Mouse (Mus musculus): ENCODE measurements around the gene Arfip1. TPM values are rescaled to one million over a fixed set of nuclear protein-coding genes. Genes with fewer than 3 reads are reported as not detected.
"Not testable (repeated sequence)": the region's sequence is repeated elsewhere in the genome, so short reads cannot be mapped to it uniquely, and the experiment has no call there.

Arfip1 gene
- total RNA-seq, 2 experiments from 2014 or later = 18.8 to 21.2 TPM

DNA sequence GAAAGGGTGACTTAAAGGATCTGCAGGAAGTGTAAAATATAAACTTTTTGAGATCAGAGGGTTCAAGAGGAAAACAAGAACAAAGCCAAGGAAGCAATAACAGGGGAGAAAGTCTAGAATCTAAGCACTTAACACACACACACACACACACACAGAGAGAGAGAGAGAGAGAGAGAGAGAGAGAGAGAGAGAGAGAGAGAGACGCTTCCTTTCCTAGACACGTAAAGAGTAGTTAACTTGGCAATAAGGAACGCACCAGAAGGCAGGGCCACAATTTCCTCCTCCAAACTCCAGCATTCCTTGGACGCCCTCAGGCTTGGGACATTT lies 766 bp downstream of the Arfip1 start:
- DNase-seq (ENCODE audit: extremely low spot score in 1 of 2, low spot score in 1 of 2) = no peak

DNA sequence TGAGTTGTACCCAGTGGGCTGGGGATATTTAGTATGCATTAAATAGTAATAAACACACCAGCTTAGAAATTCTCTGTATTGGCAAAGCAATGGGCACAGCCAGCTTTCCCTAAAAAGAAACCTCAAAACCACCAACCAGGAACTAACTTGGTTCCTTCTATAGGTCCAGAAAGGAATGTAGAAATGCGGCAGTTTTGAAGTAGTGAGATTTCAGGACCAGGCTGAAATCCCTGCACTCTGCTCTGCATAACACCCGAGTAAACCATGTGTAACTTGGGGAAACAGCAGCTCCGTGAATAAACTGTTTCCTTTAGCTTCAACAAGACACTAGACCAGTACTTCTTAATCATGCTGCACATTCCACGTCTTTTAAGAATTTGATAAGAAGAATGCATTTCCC lies 1.7 kb downstream of the Arfip1 start:
- no peak for DNase-seq (ENCODE audit: extremely low spot score in 1 of 2, low spot score in 1 of 2)

DNA sequence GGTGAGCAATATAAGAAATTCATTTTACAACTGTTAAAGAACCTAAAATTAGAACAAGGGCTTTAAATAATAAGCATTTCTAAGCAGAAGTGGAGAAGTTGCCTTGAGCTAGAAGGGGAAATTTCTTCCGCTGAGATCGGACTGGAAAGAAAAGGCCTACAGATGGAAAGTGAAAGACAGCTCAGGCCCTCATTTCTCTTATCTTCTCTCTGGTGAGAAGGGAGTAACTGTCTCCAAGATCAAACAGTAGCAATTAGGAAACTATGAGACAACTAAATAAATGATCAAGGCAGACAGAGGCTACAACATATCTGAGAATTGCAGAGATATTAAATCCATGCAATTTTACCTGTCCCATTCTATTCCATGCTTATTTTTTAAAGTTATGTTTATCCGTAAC lies 11.9 kb downstream of the Arfip1 start:
- no peak for DNase-seq (ENCODE audit: extremely low spot score in 1 of 2, low spot score in 1 of 2)

DNA sequence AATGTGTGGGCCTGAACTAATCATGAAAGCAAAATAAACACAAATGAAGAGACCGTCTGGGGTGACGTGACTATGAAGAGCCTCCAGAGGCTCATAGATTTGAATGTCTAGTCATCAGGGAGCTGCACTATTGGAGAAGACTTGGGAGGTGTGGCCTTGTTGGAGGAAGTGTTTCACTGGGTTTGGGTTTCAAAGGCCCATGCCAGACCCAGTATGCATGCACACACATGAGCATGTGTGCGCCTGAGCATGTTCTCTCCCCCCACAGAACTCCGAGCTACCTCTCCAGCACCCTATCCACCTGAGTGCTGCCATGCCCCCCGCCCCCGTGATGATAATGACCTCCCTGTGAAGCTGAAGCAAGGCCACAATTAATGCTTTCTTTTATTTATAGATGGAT lies 12.8 kb downstream of the Arfip1 start:
- no peak for DNase-seq (ENCODE audit: extremely low spot score in 1 of 2, low spot score in 1 of 2)

DNA sequence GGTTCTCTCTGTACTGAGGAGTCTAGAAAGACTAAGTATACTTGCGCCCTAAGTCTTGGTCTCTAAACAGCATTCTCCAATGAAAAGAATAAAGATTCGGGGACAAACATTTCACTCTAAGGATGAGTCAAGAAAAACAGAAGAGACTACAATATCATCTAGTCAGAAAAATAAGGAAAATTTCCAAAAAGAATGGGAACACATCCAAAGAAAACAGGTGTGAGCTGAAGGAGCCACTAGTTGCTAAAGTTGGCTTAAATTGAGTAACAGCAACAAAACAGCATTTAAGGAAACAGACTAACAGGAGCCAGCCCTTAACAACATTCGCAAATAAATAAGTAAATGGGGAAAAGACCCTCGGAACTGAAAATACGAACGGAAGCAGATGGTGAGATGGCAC lies 13.9 kb downstream of the Arfip1 start:
- no peak for DNase-seq (ENCODE audit: extremely low spot score in 1 of 2, low spot score in 1 of 2)

DNA sequence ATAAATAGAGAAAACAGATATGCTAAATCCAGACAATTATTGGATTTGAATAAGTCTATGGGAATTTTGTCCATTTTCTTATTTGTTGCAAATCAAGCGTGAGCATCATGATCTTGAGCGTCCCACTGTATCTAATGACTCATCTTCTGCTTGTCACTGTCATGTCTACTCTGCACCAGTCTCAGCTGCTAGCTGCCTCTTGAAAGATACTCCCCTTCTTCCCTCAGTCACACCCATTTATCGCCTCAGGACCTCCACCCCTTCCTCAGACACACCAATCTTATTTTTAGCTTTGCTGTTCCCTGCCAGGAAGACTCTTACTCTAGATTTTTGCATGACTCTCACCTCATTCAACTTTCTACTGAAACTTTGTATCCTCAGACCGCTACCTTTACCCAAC lies 19.0 kb downstream of the Arfip1 start:
- DNase-seq (ENCODE audit: extremely low spot score in 1 of 2, low spot score in 1 of 2) = no peak

DNA sequence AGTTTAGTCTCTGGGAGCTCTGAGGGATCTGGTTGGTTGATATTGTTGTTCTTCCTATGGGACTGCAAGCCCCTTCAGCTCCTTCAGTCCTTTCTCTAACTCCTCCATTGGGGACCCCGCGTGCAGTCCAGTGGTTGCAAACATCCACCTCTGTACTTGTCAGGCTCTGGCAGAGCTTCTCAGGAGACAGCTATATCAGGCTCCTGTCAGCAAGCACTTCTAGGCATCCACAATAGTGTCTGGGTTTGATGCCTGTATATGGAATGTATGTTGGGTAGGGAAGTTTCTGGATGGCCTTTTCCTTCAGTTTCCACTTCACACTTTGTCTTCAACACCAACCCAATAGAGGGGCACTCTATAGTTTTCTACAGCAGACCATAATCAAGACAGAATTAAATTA lies 19.5 kb downstream of the Arfip1 start:
- DNase-seq (ENCODE audit: extremely low spot score in 1 of 2, low spot score in 1 of 2) = not testable (repeated sequence)

DNA sequence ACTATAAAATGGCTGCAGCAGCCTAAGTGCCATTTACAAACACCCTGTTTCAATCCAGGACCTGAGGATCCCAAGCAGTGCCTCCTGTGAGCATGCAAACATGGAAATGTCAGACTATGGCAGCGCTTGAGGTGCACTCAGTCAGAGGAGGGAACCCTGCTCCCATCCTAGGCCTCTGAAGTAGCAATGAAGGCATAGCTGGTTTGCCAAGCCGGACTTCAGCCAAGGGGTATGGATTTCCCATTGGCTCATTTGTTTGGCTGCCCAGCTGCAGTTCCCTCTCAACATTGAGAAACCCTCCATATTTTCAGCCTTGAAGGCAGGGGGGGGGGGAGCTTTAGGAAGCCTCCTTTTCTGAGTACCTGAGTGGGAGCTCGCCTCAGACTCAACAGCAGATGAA lies 24.1 kb downstream of the Arfip1 start:
- no peak for DNase-seq (ENCODE audit: extremely low spot score in 1 of 2, low spot score in 1 of 2)

DNA sequence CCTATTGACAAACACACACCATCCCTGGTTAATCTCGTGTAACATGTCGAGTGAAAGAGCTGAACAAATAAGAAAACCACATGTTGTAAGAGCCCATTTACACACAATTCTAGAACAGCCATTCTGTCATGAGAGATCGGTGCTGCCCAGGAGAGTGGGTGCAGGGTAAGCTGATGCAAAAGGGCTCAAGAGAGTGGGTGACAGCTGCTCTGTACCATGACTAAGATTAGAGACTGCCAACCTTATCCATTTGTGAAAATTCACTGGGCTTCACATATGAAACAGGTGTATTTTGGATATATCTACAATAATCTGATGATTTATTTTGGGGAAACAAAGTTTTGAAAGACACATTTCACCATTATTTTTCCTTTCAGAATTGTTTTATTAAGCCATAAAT lies 26.6 kb downstream of the Arfip1 start:
- DNase-seq (ENCODE audit: extremely low spot score in 1 of 2, low spot score in 1 of 2) = no peak

DNA sequence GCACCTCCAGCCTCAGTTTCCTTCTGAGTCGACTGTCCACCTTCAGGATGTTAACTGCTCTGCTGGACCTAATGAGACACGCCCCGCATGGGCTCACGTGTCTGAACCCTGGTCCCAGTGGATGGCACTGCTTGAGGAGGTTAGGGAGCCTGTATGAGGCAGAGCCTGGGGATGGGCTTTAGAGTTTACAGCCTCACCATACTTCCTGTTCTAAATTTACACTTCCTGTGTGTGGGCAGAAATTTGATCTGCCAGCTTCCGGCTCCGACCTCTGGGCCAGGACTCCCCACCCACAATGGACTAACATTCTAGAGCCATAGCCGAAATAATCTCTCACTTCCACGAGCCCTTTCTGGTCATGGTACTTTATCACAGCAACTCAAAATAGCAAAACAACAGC lies 35.2 kb downstream of the Arfip1 start:
- DNase-seq (ENCODE audit: extremely low spot score in 1 of 2, low spot score in 1 of 2) = no peak

DNA sequence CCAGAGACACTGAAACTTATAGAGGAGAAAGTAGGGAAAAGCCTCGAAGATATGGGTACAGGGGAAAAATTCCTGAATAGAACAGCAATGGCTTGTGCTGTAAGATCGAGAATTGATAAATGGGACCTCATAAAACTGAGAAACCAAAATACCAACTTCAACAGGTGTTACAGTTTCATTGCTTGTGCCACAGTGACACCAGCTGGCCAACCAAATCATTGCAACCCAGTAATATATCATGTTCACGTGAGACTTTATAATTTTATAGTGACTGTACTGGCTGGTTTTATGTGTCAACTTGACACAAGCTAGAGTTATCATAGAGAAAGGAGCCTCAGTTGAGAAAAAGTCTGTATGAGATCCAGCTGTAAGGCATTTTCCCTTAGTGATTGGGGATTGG lies 40.0 kb downstream of the Arfip1 start:
- peak; percentile 33 to 82 for DNase-seq (ENCODE audit: extremely low spot score in 1 of 2, low spot score in 1 of 2)

DNA sequence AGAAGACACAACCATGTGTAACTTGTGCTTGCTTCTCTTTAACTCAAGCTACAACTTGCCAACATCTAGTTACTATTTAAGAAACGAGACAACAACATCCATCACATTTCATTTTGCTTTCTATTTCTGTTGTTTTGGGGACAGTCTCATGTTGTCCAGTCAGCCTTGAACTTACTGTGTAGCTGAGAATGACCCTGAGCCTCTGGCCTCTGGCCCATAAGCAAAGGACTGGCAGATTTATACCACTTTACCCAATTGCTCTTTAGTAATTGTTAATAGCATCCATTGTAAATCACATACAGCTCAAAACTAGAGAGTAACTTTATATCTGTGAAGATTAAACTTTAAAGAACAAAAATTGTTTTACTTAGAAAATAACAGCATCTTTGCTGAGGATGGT lies 40.5 kb downstream of the Arfip1 start:
- no peak for DNase-seq (ENCODE audit: extremely low spot score in 1 of 2, low spot score in 1 of 2)

DNA sequence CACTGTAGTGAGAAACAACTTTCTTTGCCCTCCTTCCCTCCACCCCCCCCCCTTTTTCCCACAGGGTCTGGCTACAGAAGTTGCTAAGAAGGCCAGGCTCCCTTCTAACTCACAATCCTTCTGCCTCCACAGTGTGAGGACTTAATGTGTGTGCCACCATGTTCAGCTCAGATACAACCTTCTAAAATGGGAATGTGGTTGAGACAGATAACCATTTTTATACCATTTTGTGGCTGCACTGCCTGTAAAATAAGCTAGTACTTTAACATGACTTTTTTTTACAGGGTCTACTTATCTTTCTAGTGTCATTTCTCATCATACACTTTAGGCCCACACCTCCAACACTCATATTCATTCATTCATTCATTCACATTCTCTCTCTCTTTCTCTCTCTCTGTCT lies 41.8 kb downstream of the Arfip1 start:
- no peak for DNase-seq (ENCODE audit: extremely low spot score in 1 of 2, low spot score in 1 of 2)

DNA sequence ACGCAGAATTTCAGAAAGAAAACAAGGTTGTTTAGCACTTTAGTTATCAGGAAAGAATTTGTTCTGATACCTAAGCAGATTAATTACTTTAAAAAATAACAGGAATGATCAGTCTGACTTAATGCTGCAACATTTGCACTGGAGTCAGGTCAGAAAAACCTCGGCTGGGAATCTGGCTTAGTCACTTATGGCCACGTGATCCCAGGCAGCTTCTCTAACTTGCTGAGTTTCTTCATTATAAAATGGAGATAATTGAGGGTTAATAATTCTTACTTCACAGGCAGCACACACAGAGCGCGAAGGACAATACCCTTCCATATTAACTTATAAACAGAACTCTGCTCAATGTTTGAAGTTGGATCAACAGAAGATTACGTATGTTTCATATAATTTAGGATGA lies 45.4 kb downstream of the Arfip1 start:
- DNase-seq (ENCODE audit: extremely low spot score in 1 of 2, low spot score in 1 of 2) = no peak

DNA sequence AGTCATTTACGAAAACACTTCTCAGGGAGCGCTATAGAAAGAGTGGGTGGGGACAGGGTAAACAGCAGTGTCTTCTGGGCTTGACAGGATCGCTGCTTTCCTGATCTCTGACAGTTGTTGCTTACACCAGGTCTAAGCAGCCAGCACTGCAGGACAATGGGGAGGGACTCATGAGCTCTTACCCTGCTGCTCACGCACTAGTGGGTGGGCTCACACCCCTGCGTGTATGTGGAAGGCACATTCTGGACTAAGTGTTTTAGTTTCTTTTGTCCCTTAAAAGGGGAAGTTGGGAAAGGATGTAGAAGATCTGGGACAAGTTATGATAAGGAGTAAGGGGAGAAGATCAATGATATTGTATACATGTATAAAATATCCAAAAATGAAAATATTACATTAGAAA lies 49.2 kb downstream of the Arfip1 start:
- no peak for DNase-seq (ENCODE audit: extremely low spot score in 1 of 2, low spot score in 1 of 2)

DNA sequence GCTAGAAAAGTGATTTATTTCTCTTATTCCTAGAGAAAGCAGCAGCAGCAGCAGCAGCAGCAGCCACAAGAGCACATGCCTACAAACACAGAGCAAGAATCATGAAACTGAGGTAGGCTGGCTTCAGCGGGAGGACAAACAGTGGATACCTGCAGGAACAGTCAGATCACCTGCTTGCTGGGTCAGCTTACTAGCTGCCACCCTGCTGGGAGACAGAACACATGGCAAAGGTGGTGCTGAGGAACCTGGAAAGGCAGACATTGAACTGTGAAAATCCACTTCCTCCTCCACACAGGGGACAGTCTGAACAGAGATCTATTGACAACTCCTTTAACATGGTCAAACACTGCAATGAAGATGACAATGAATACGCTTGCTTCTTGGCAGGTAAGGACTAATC lies 53.4 kb downstream of the Arfip1 start:
- DNase-seq (ENCODE audit: extremely low spot score in 1 of 2, low spot score in 1 of 2) = no peak

DNA sequence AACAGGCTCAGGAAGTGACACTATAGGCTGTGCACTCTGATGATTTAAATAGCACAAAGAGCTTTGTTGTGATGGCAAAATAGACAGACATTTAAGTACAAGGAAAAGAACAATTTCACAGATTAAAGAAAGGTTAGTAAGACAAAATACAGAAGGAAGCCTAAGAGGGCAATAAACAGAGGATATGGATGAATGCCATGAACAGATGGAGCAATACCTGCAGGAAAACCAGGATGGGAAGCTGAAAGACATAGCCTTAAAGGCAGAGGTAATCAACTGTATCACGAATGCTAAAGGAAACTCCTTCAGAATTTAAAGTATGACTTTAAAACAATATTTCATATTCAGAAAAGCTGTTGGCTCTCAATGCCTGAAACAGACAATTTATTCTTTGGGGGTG lies 57.5 kb downstream of the Arfip1 start:
- DNase-seq (ENCODE audit: extremely low spot score in 1 of 2, low spot score in 1 of 2) = no peak

DNA sequence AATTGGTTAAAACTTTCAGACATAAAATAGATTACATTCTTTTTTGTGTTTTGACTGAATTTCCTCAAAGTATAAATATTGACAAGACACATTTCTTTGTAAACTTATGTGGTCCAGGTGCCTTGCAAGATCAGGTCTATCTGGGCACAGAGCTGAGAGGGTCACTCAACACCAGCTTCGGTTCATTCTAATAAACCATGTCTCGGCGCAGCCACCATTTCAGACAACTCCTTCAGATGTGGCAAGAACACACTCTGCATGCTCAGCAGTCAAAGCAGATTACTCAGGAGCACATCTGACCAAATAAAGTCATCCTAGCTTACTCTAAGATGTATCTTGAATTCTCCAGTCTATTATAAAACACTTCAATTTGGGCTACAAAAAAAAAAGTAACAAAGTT lies 66.3 kb downstream of the Arfip1 start:
- no peak for DNase-seq (ENCODE audit: extremely low spot score in 1 of 2, low spot score in 1 of 2)

DNA sequence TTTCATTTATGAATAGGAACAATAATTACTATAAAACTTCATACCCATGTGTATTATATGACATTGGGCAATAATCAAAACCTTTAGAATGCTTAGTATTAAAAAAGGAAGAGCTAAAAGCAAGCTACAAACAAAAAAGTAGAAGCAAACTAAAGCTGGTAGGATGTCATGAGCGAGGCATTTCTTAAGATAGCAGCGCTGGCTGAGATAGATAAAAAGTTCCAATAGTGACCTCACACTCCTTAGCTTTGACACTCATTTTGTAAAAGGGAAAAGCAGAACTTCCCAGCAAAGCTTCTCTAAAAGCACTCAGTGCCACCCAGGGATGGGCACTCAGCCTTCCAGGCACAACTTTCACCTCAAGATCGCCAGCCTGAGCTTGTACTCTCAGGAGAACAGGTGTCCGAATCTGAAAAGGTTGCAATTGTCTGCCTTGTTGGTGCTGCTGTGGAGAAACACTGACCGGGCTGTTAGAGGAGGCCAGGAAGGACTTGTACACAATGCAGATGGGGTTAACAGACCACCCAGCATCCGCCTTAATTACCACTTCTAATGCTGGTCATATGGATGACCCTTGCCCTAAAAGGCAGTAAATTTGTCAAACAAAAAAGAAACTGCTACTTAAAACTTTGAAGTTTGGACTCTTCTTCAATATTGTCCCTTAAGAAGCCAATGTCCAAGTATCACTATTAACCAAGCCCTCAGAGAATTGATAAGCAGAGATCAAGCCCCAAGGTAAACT lies 69.5 kb downstream of the Arfip1 start:
- no peak for DNase-seq (ENCODE audit: extremely low spot score in 1 of 2, low spot score in 1 of 2)

DNA sequence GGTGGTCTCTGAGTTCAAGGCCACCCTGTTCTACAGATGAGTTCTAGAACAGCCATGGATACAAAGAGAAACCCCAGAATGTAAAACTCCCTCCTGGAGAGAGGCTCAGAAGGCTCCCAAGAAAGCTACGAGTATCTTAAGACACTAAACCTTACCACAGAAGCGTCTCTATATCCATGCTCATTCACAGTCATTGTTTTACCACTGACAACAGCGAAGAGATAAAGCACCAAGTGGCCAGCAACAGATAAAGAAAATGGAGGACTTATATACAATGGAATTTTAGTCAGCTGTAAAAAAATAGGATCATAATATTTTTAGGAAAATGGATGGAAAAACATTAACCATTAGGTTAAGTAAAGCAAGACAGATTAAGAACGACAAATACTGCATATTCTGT lies 77.2 kb downstream of the Arfip1 start:
- DNase-seq (ENCODE audit: extremely low spot score in 1 of 2, low spot score in 1 of 2) = no peak

DNA sequence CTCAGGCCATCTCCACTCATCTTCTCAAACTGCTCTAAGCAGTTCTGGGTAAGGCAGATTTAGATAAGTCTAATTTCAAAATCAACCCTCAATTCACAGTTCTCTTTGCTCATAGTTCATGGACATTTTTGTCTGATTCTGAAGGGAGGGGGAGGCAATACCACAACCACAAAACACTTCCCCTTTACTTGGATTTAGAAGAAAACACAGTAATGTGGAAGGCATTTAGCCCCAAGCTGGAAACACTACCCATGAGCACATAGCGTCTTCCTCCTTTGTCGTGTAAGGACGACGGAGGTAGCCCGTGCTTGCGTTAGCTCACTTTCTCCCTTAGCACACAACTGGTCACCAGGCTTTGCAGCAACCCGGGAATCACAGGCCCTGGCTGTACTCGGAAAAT lies 78.1 kb downstream of the Arfip1 start:
- no peak for DNase-seq (ENCODE audit: extremely low spot score in 1 of 2, low spot score in 1 of 2)

DNA sequence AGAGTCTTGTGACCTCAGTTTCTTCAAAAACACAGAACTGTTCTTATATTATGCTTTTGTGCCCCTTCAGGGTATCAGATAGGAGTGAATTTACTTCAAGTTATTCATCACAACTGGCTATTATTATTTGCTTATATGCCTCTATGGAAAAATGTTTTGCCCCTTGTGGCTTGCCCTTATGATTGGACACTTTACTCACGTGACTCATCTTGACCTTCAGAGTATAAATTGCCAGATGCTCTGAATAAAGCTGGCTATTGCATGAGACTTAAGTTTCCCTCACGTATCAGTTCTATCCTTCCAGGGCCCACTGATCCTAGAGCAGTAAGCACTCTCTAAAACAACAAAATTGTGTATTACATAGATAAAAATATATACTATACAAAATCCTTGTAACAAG lies 80.3 kb downstream of the Arfip1 start:
- DNase-seq (ENCODE audit: extremely low spot score in 1 of 2, low spot score in 1 of 2) = no peak

DNA sequence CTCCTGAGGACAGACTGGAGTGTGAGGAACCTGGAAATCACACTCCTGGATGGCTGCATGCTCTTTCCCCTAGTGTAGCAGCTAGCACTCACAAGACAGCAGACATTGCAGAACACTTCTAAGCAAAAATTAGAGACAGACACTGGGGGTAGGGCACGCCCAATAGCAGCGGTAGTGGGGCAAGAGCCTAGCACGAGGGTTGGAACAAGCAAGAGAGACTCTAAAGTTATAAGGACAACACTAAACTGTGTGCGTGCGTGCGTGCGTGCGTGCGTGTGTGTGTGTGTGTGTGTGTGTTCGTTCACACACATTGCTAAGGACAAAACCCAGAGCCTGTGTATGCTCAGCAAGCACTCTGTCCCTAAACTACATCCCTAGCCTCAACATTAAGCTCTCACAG lies 81.9 kb downstream of the Arfip1 start:
- DNase-seq (ENCODE audit: extremely low spot score in 1 of 2, low spot score in 1 of 2) = no peak

Measured in layer of hippocampus, postnatal 25 days (tissue).